Mouse (Mus musculus) left cerebral cortex, adult 8-10 months (tissue): ENCODE measurements around the gene Ube2g2. TPM values are rescaled to one million over a fixed set of nuclear protein-coding genes. Genes with fewer than 3 reads are reported as not detected.

ENCODE experiments used
- microRNA-seq, 2 experiments: library from miRNA; unstranded; fragments of <30 nt; microRNA quantifications; one replicate each; pipeline ENCODE4 v1.2.0; 2022
- total RNA-seq, 4 experiments: library from RNA; stranded (reverse); gene quantifications; 2 replicates each; pipeline ENCODE4 v1.2.4; 2022

Gene Ube2g2
- total RNA-seq, 4 experiments from 2014 or later = 44.8 to 51.1 (median 49.0) TPM

Small RNAs within 50 kb of the gene (microRNA-seq; reads per million reads assigned to microRNA genes)
- gene Mir1930 = 6.9 to 12.8 reads per million in 2 experiments

Other genes starting within 250 kb of the Ube2g2 start
- gene Adarb1, start 204.0 kb upstream of the Ube2g2 start, total RNA-seq = 100 to 1,000 TPM; 130 to 141 (median 135) TPM
- gene Fam207a, start 106.5 kb upstream of the Ube2g2 start, total RNA-seq = 10 to 100 TPM; 26.6 to 32.7 (median 29.5) TPM
- gene Itgb2, start 92.0 kb upstream of the Ube2g2 start, total RNA-seq = 10 to 100 TPM in 2 of 4 experiments, 1 to 10 TPM in 2; 3.8 to 20.4 (median 8.9) TPM
- 10 to 100 TPM; 80.9 to 92.5 (median 89.4) TPM for gene Pttg1ip, start 40.6 kb upstream of the Ube2g2 start, total RNA-seq
- gene Sumo3, start 16.2 kb upstream of the Ube2g2 start, total RNA-seq = 100 to 1,000 TPM; 172 to 216 (median 192) TPM
- gene Gm49325, start 16.1 kb upstream of the Ube2g2 start, total RNA-seq = 10 to 100 TPM; 17.1 to 31.9 (median 23.8) TPM
- gene Tspear, start 64.3 kb downstream of the Ube2g2 start, total RNA-seq = 1 to 10 TPM in 1 of 4 experiments, under 1 TPM in 3; 0.35 to 1.1 (median 0.74) TPM
- gene Gm19402, start 68.5 kb downstream of the Ube2g2 start, total RNA-seq = not detected
- gene Gm9508, start 75.0 kb downstream of the Ube2g2 start, total RNA-seq = not detected
- gene Gm10272, start 84.4 kb downstream of the Ube2g2 start, total RNA-seq = not detected
- gene Gm10024, start 89.2 kb downstream of the Ube2g2 start, total RNA-seq = not detected
- not detected for gene Gm10142, start 93.5 kb downstream of the Ube2g2 start, total RNA-seq
- not detected for gene Krtap12-1, start 98.3 kb downstream of the Ube2g2 start, total RNA-seq
- not detected for gene Gm10100, start 104.2 kb downstream of the Ube2g2 start, total RNA-seq
- gene Gm18596, start 120.4 kb downstream of the Ube2g2 start, total RNA-seq = not detected
- not detected for gene Gm9736, start 129.1 kb downstream of the Ube2g2 start, total RNA-seq
- not detected for gene Gm3233, start 137.4 kb downstream of the Ube2g2 start, total RNA-seq
- gene Gm3238, start 149.1 kb downstream of the Ube2g2 start, total RNA-seq = not detected
- gene Gm7138, start 154.7 kb downstream of the Ube2g2 start, total RNA-seq = not detected
- not detected for gene Gm3250, start 160.3 kb downstream of the Ube2g2 start, total RNA-seq
- gene Gm7137, start 165.9 kb downstream of the Ube2g2 start, total RNA-seq = not detected
- gene Gm9639, start 172.8 kb downstream of the Ube2g2 start, total RNA-seq = not detected
- not detected for gene Gm19668, start 176.9 kb downstream of the Ube2g2 start, total RNA-seq
- gene Gm9507, start 189.6 kb downstream of the Ube2g2 start, total RNA-seq = not detected
- gene Gm2696, start 192.4 kb downstream of the Ube2g2 start, total RNA-seq = not detected
- not detected for gene Krtap10-4, start 204.8 kb downstream of the Ube2g2 start, total RNA-seq
- not detected for gene Krtap10-10, start 213.7 kb downstream of the Ube2g2 start, total RNA-seq
- not detected for gene Gm36176, start 224.5 kb downstream of the Ube2g2 start, total RNA-seq
- not detected for gene Gm10318, start 230.6 kb downstream of the Ube2g2 start, total RNA-seq
- not detected for gene Gm3285, start 239.7 kb downstream of the Ube2g2 start, total RNA-seq